Mouse (Mus musculus) ES-Bruce4 (cell line): ENCODE results near the gene Plpp3.

Experiments used
- CTCF ChIP-seq: IDR thresholded peaks from one replicate; pipeline ENCODE4 v1.8.1; 2011; ENCODE audit warnings: low read depth, low read length
- EP300 ChIP-seq: IDR thresholded peaks from 2 replicates; pipeline ENCODE4 v1.6.1; 2011; ENCODE audit warnings: low read depth, low read length; ENCODE audit not compliant: insufficient read depth
- POLR2A ChIP-seq: IDR thresholded peaks from one replicate; pipeline ENCODE4 v1.8.1; 2011; ENCODE audit warnings: low read length; ENCODE audit not compliant: insufficient read depth

DNA sequence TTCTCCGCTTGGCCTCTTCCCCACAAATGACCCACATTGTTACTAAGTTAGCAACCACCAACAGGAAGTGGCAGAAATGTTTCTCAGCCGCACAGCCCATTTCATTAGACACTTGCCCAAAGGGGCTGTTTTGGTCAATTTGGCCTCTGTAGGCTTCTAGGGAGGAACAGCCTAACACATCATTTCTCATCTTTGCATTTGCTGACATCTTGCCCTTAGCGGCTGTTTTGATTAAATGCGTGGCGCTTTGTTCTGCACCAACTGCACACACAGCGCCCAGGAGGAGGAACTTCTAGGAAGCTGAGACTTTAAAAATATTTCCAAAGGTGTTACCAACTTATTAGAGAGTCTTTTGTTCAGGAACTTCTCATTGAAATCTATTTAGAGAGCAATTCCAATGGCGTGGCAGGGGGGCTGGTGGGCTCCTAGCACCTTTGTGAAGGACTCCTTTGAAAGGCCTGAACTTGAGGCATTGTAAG lies 12.0 kb downstream of the Plpp3 start:
- no peak for TF ChIP-seq CTCF
- no peak for TF ChIP-seq EP300
- no peak for TF ChIP-seq POLR2A
